Mouse (Mus musculus): Measurements from ENCODE around the gene Mgea5. TPM values are rescaled to one million over a fixed set of nuclear protein-coding genes. Genes with fewer than 3 reads are reported as not detected.
A peak's percentile ranks its signal among the peaks of the same experiment; 100 is the strongest.

Gene Mgea5
- polyA plus RNA-seq, 1 experiment from 2014 or later, result 52.3 TPM

DNA sequence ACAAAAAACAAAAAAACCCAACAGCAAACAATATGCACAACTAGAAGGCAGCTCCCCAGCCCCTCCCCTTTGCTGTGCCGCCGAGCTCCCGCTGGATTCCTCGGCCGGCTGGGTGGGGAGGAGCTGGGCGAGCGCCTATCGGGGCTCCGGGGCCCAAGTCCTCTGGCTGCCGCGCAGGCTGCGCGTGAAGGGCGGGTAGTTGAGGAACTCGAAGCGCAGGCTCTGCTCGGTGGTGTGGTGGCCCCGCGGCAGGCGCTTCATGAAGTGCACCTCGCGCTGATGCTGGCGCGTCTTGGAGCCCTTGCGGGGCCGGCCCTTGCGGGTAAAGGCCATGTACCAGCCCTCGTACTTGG is 46.8 kb downstream of the Mgea5 start:
- Histone ChIP-seq H3K27ac (replicated peaks; ENCODE audit: low read depth, low read length) (no peak overlapping the region), H3K27me3 (replicated peaks; ENCODE audit: control insufficient read depth, insufficient read depth, low read length) (peaks cover 95% of the 10 kb centered on the region), H3K4me1 (ENCODE audit: control insufficient read depth, insufficient read depth, low read length) (peaks cover 18% of the 10 kb centered on the region), H3K36me3 (ENCODE audit: control insufficient read depth, insufficient read depth, low read length) (no peaks in the 10 kb centered on the region), H3K4me2 (ENCODE audit: low read depth, low read length) (peak overlapping the region; percentile 53), H3K9ac (ENCODE audit: low read depth, low read length) (no peak overlapping the region), H3K9me3 (ENCODE audit: control insufficient read depth, low read length) (no peaks in the 10 kb centered on the region), H3K4me3 (ENCODE audit: low read depth, low read length) (peak overlapping the region; percentile 28)
- DNase-seq (ENCODE audit: low spot score) (peak; percentile 80), ATAC-seq (ENCODE audit: low read depth) (peak; percentile 66)
- WGBS, result 3% methylated on average over 4 of the region's 28 CpGs

DNA sequence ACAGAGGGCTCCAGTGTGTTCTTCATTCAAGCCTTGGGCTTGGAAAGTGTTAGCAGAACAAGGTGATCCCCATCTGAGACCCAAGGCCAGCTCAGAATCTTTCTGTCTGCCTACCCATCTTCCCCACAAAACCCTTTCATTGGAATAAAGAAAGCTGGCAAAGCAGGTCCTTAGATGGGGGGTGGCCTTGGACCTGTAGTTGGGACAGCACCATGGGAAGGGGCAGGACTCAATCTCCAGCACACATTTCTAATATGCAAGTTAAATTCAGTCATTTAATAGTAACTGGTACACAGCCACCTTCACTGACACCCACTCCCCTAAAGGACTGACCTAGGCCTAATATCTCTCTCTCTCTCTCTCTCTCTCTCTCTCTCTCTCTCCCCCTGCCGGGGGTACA is 47.4 kb downstream of the Mgea5 start:
- H3K27me3 ChIP-seq (replicated peaks; ENCODE audit: control insufficient read depth, insufficient read depth, low read length), result peaks cover 89% of the 10 kb centered on the region
- DNase-seq (ENCODE audit: low spot score) (no peak), ATAC-seq (ENCODE audit: low read depth) (no peak)
- no peak overlapping the region for H3K9ac ChIP-seq (ENCODE audit: low read depth, low read length)
- H3K9me3 ChIP-seq (ENCODE audit: control insufficient read depth, low read length), result no peaks in the 10 kb centered on the region
- WGBS, result 25% methylated on average over 1 of the region's 1 CpGs
- no peak overlapping the region for H3K27ac ChIP-seq (replicated peaks; ENCODE audit: low read depth, low read length)
- H3K4me1 ChIP-seq (ENCODE audit: control insufficient read depth, insufficient read depth, low read length), result peaks cover 13% of the 10 kb centered on the region
- no peak overlapping the region for H3K4me3 ChIP-seq (ENCODE audit: low read depth, low read length)
- no peak overlapping the region; the same call in 1 of the 2 replicates for H3K4me2 ChIP-seq (ENCODE audit: low read depth, low read length)
- H3K36me3 ChIP-seq (ENCODE audit: control insufficient read depth, insufficient read depth, low read length), result no peaks in the 10 kb centered on the region

DNA sequence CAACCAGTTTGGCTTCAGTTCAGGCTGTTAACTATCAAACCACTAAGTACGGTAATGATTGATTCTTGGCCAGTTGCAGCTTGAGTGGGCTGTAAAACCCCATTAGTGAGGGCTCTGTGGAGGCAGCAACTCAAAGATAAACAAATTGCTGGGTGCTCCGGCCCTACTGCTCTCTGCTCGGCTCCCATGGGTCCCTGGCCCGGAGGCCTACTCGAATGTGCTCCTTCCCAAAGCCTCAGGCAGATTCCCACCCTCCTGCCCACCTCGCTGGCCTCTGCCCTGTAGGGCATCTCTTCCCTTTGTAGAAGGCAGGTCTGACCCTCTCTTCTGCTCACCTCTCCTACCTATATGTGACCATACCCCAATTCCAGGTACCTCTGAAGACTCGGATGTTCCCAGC is 48.9 kb downstream of the Mgea5 start:
- no peak overlapping the region for H3K4me3 ChIP-seq (ENCODE audit: low read depth, low read length)
- H3K4me2 ChIP-seq (ENCODE audit: low read depth, low read length), result no peak overlapping the region
- H3K27me3 ChIP-seq (replicated peaks; ENCODE audit: control insufficient read depth, insufficient read depth, low read length), result peaks cover 76% of the 10 kb centered on the region
- DNase-seq (ENCODE audit: low spot score) (no peak), ATAC-seq (ENCODE audit: low read depth) (no peak)
- no peaks in the 10 kb centered on the region for H3K9me3 ChIP-seq (ENCODE audit: control insufficient read depth, low read length)
- no peak overlapping the region for H3K9ac ChIP-seq (ENCODE audit: low read depth, low read length)
- H3K27ac ChIP-seq (replicated peaks; ENCODE audit: low read depth, low read length), result no peak overlapping the region
- H3K4me1 ChIP-seq (ENCODE audit: control insufficient read depth, insufficient read depth, low read length), result peaks cover 7% of the 10 kb centered on the region
- no peaks in the 10 kb centered on the region for H3K36me3 ChIP-seq (ENCODE audit: control insufficient read depth, insufficient read depth, low read length)
- 31% methylated on average over 7 of the region's 7 CpGs for WGBS

DNA sequence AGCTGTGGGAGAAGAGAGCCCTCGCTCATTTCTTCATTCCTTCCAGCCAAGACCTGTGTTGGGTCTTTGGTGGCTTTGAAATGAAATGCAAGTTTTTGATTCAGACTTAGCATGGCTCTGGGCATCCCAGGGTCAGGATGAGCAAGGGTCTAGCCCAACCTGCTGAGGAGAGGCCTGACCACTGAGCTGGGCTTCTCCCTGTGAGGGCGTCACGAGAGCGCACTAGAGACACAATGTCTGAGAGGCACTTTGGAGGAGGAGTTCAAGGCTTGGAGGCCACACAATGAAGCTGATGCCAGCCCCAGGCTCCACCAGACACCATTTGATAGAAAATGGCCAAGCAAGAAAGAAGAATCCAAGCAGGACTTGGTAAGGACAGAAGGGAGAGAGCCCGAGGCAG is 49.4 kb downstream of the Mgea5 start:
- 74% methylated on average over 5 of the region's 5 CpGs for WGBS
- Histone ChIP-seq H3K9me3 (ENCODE audit: control insufficient read depth, low read length) (no peaks in the 10 kb centered on the region), H3K9ac (ENCODE audit: low read depth, low read length) (no peak overlapping the region), H3K36me3 (ENCODE audit: control insufficient read depth, insufficient read depth, low read length) (no peaks in the 10 kb centered on the region), H3K4me3 (ENCODE audit: low read depth, low read length) (no peak overlapping the region), H3K4me1 (ENCODE audit: control insufficient read depth, insufficient read depth, low read length) (peaks cover 7% of the 10 kb centered on the region), H3K27ac (replicated peaks; ENCODE audit: low read depth, low read length) (no peak overlapping the region), H3K4me2 (ENCODE audit: low read depth, low read length) (no peak overlapping the region), H3K27me3 (replicated peaks; ENCODE audit: control insufficient read depth, insufficient read depth, low read length) (peaks cover 70% of the 10 kb centered on the region)
- no peak for ATAC-seq (ENCODE audit: low read depth)
- DNase-seq (ENCODE audit: low spot score), result no peak

DNA sequence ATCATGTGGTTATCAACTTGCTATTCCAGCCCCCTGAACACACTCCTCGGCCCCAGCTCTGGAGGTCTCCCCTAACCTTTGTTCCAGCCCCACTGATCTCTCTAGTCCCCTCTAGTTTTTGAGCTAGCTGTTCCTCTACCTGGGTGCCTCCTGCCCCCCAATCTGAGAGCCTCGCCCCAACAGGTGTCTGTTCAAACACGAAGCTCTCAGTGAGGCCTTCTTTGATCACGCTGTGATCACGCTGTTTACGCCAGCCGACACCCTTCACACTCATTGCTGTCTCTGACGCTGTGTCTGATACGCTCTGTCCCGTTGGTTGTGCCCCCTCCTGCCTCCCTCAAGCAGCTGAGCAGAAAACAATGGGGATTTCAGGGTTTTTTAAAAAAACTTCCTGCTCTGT is 50.1 kb downstream of the Mgea5 start:
- Histone ChIP-seq H3K4me3 (ENCODE audit: low read depth, low read length) (no peak overlapping the region), H3K27ac (replicated peaks; ENCODE audit: low read depth, low read length) (no peak overlapping the region), H3K4me2 (ENCODE audit: low read depth, low read length) (no peak overlapping the region), H3K9me3 (ENCODE audit: control insufficient read depth, low read length) (no peaks in the 10 kb centered on the region), H3K9ac (ENCODE audit: low read depth, low read length) (no peak overlapping the region), H3K36me3 (ENCODE audit: control insufficient read depth, insufficient read depth, low read length) (no peaks in the 10 kb centered on the region), H3K4me1 (ENCODE audit: control insufficient read depth, insufficient read depth, low read length) (peaks cover 7% of the 10 kb centered on the region), H3K27me3 (replicated peaks; ENCODE audit: control insufficient read depth, insufficient read depth, low read length) (peaks cover 64% of the 10 kb centered on the region)
- no peak for DNase-seq (ENCODE audit: low spot score)
- WGBS, result 17% methylated on average over 10 of the region's 10 CpGs
- no peak for ATAC-seq (ENCODE audit: low read depth)

DNA sequence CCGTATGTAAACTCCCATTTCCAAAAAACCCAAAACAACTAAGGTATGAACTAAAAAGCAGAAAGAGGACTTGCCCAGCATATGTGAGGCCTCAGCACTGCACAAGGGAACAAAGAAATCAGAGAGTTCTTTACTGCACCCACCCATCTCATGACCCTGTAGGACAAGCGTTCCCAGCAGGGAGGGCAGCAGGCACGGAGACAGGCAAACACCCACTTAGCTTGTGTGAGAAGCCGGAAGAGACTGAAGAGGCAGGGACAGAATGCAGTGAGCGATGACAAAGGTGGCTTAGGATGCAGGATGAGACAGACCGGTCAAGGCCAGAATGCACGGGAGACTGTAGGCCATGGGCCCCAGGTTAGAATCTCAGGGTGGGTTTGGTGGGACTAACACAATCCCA is 52.0 kb downstream of the Mgea5 start:
- Histone ChIP-seq H3K9ac (ENCODE audit: low read depth, low read length) (no peak overlapping the region), H3K27ac (replicated peaks; ENCODE audit: low read depth, low read length) (no peak overlapping the region), H3K4me1 (ENCODE audit: control insufficient read depth, insufficient read depth, low read length) (no peaks in the 10 kb centered on the region), H3K36me3 (ENCODE audit: control insufficient read depth, insufficient read depth, low read length) (no peaks in the 10 kb centered on the region), H3K9me3 (ENCODE audit: control insufficient read depth, low read length) (no peaks in the 10 kb centered on the region), H3K4me3 (ENCODE audit: low read depth, low read length) (no peak overlapping the region), H3K4me2 (ENCODE audit: low read depth, low read length) (no peak overlapping the region), H3K27me3 (replicated peaks; ENCODE audit: control insufficient read depth, insufficient read depth, low read length) (peaks cover 48% of the 10 kb centered on the region)
- WGBS, result 84% methylated on average over 7 of the region's 7 CpGs
- no peak for DNase-seq (ENCODE audit: low spot score)
- ATAC-seq (ENCODE audit: low read depth), result no peak

DNA sequence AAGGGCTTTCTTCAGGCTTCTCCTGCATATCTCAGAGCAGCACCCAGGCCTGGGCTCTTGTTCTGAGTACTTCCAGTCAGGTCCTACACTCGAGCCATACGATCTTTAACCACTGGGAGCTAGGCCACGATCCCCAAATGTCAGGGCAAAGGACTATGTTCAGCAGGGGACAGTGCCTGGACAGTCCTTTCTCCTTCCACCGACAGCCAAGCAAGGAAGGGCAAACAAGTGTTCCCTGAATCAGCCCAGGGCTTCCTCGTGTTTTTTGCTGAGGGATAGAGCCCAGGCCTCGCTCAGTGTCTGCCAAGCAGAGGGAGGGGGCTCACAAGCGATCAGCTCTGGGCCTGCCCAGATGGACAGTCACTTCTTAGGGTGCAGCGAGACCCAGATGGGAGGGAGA is 53.6 kb downstream of the Mgea5 start:
- DNase-seq (ENCODE audit: low spot score), result no peak
- H3K36me3 ChIP-seq (ENCODE audit: control insufficient read depth, insufficient read depth, low read length), result no peaks in the 10 kb centered on the region
- H3K27ac ChIP-seq (replicated peaks; ENCODE audit: low read depth, low read length), result no peak overlapping the region
- H3K9ac ChIP-seq (ENCODE audit: low read depth, low read length), result no peak overlapping the region
- H3K9me3 ChIP-seq (ENCODE audit: control insufficient read depth, low read length), result no peaks in the 10 kb centered on the region
- WGBS, result 77% methylated on average over 8 of the region's 8 CpGs
- peaks cover 8% of the 10 kb centered on the region for H3K4me1 ChIP-seq (ENCODE audit: control insufficient read depth, insufficient read depth, low read length)
- no peak overlapping the region for H3K4me2 ChIP-seq (ENCODE audit: low read depth, low read length)
- ATAC-seq (ENCODE audit: low read depth), result no peak
- peaks cover 32% of the 10 kb centered on the region for H3K27me3 ChIP-seq (replicated peaks; ENCODE audit: control insufficient read depth, insufficient read depth, low read length)
- no peak overlapping the region for H3K4me3 ChIP-seq (ENCODE audit: low read depth, low read length)

DNA sequence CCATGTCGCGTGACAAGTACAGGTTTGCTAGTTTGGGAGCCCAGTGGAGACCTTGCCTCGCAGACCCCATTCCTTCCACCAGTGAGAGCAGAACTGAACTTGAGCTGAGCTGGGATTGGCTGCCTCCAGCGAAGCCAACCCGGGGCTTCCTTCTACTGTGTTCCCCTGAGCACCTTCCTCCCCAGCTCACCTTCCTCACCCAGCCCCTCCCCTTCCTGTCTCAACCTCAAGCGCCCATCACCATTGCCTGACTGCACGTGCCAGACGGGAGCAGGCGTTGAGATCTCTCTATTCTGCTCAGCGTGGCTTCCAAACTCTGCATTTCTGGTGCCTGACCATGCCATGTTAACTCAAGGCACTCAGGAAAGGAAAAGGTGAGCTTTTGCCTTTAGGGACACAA is 56.4 kb downstream of the Mgea5 start:
- ATAC-seq (ENCODE audit: low read depth) (no peak), DNase-seq (ENCODE audit: low spot score) (no peak)
- Histone ChIP-seq H3K4me2 (ENCODE audit: low read depth, low read length) (no peak overlapping the region), H3K4me3 (ENCODE audit: low read depth, low read length) (no peak overlapping the region), H3K4me1 (ENCODE audit: control insufficient read depth, insufficient read depth, low read length) (peaks cover 9% of the 10 kb centered on the region), H3K27ac (replicated peaks; ENCODE audit: low read depth, low read length) (no peak overlapping the region), H3K9ac (ENCODE audit: low read depth, low read length) (no peak overlapping the region), H3K9me3 (ENCODE audit: control insufficient read depth, low read length) (no peaks in the 10 kb centered on the region), H3K27me3 (replicated peaks; ENCODE audit: control insufficient read depth, insufficient read depth, low read length) (peaks cover 7% of the 10 kb centered on the region; the same call in 1 of the 2 replicates), H3K36me3 (ENCODE audit: control insufficient read depth, insufficient read depth, low read length) (no peaks in the 10 kb centered on the region)
- WGBS, result 72% methylated on average over 10 of the region's 10 CpGs

DNA sequence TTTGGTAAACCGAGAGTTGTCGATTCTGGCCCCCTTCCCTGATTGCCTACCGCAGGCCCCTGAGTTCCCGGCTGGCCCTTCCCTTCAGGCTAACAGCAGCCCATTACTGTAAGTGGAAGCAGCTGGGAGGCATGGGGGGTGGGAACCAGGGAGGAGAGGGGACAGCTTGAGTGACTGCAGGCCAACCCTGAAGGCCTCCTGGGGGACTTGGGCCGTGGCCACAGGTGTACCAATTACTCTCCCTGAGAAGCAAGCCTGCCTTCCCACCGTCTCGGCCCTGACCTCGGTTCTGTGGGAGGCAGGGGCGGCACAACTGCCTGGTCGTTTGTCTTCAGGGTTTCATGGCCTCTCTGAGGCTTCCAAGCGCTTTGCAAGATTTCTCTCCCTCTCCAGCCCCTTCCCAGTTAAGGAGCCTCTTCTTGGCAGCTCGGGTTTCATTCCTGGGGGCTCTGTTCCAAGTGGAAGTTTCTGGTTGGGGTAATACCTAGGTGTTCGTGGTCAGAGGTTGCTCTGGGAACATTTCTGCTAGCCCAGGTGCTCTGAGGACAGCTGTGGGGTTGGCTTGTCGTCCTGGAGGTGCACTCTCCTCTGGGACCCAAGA is 57.9 kb downstream of the Mgea5 start:
- DNase-seq (ENCODE audit: low spot score), result no peak
- ATAC-seq (ENCODE audit: low read depth), result 0 out of 2 replicates have a peak, but pooled peaks have one; percentile 50
- WGBS, result 21% methylated on average over 10 of the region's 14 CpGs
- H3K4me1 ChIP-seq (ENCODE audit: control insufficient read depth, insufficient read depth, low read length), result peaks cover 9% of the 10 kb centered on the region
- H3K27me3 ChIP-seq (replicated peaks; ENCODE audit: control insufficient read depth, insufficient read depth, low read length), result peaks cover 4% of the 10 kb centered on the region; the same call in 1 of the 2 replicates
- H3K4me2 ChIP-seq (ENCODE audit: low read depth, low read length), result no peak overlapping the region
- no peak overlapping the region for H3K4me3 ChIP-seq (ENCODE audit: low read depth, low read length)
- H3K9me3 ChIP-seq (ENCODE audit: control insufficient read depth, low read length), result no peaks in the 10 kb centered on the region
- no peak overlapping the region for H3K9ac ChIP-seq (ENCODE audit: low read depth, low read length)
- H3K36me3 ChIP-seq (ENCODE audit: control insufficient read depth, insufficient read depth, low read length), result no peaks in the 10 kb centered on the region
- H3K27ac ChIP-seq (replicated peaks; ENCODE audit: low read depth, low read length), result no peak overlapping the region

Data from embryonic facial prominence, embryonic 14.5 days (tissue).